Mouse (Mus musculus) ZHBTc4 (cell line): Measurements from ENCODE around the gene Tnfrsf9.
A peak's percentile ranks its signal among the peaks of the same experiment; 100 is the strongest.
"Not testable (repeated sequence)": the region's sequence is repeated elsewhere in the genome, so short reads cannot be mapped to it uniquely, and the experiment has no call there.

ENCODE experiments used
- DNase-seq: peaks from one replicate; pipeline ENCODE4 v3.0.0-alpha.2; 2011; ENCODE audit warnings: low read depth, low spot score

Gene Tnfrsf9

GRCm38 (mm10) chr4:150894718-150895501 is 19.5 kb upstream of the Tnfrsf9 start:
- DNase-seq: peak; percentile 40

GRCm38 (mm10) chr4:150896896-150897624 is 17.3 kb upstream of the Tnfrsf9 start:
- DNase-seq: no peak

- DNase-seq: peak; percentile 91
Measured at GRCm38 (mm10) chr4:150898716-150899365, 15.5 kb upstream of the Tnfrsf9 start.

- DNase-seq: no peak
Measured at GRCm38 (mm10) chr4:150900486-150900885, 13.9 kb upstream of the Tnfrsf9 start.

GRCm38 (mm10) chr4:150901651-150902050 is 12.7 kb upstream of the Tnfrsf9 start:
- peak; percentile 90 for DNase-seq

GRCm38 (mm10) chr4:150902062-150902461 is 12.3 kb upstream of the Tnfrsf9 start:
- DNase-seq: no peak

- no peak for DNase-seq
Measured at GRCm38 (mm10) chr4:150903091-150903742, 11.1 kb upstream of the Tnfrsf9 start.

- DNase-seq: no peak
Measured at GRCm38 (mm10) chr4:150907099-150907498, 7.3 kb upstream of the Tnfrsf9 start.

GRCm38 (mm10) chr4:150908512-150908911 is 5.8 kb upstream of the Tnfrsf9 start:
- not testable (repeated sequence) for DNase-seq

GRCm38 (mm10) chr4:150909451-150910156 is 4.8 kb upstream of the Tnfrsf9 start:
- DNase-seq: peak; percentile 100

- no peak for DNase-seq
Measured at GRCm38 (mm10) chr4:150910164-150910951, 4.0 kb upstream of the Tnfrsf9 start.

GRCm38 (mm10) chr4:150913743-150914142 is 619 bp upstream of the Tnfrsf9 start:
- DNase-seq: no peak

GRCm38 (mm10) chr4:150915181-150915906 is 982 bp downstream of the Tnfrsf9 start:
- no peak for DNase-seq

- peak; percentile 52 for DNase-seq
Measured at GRCm38 (mm10) chr4:150917336-150918027, 3.1 kb downstream of the Tnfrsf9 start.

GRCm38 (mm10) chr4:150921206-150921605 is 6.8 kb downstream of the Tnfrsf9 start:
- no peak for DNase-seq

- no peak for DNase-seq
Measured at GRCm38 (mm10) chr4:150924308-150924707, 9.9 kb downstream of the Tnfrsf9 start.

- no peak for DNase-seq
Measured at GRCm38 (mm10) chr4:150924936-150925335, 10.6 kb downstream of the Tnfrsf9 start.

GRCm38 (mm10) chr4:150925923-150926322 is 11.6 kb downstream of the Tnfrsf9 start:
- DNase-seq: peak; percentile 91
